Mouse (Mus musculus): ENCODE measurements at regions not wholly inside any gene's neighbourhood (a gene's known extent, or its start where the extent isn't known, plus 50 kb on each side); places are given as distances from the start of the nearest gene placed in this dataset.

DNA sequence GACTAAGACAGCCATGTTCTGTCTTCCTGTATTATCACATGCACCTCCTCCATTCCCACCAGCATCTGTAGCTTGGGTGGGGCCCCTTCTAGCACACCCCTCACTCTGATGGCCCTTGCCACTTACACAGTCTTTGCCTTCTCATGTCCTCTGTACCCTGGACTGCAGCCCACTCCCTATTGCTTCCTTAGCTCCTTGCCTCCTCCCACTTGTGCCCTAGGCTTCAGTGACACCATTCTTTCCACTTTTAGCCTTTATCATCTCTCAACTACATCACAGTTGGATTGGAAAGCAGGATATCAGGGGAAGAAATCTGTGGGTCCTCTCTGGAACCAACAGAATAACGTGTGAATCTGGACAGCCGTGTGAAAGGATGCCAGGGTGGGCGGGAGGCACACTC lies 100.4 kb upstream of the Cops8 start:
- TF ChIP-seq GATA1 (IDR thresholded peaks at IDR 0.05; ENCODE audit: low read length) (no peak), TAL1 (IDR thresholded peaks at IDR 0.05; ENCODE audit: low read length) (no peak)

Data from erythroblast, embryonic 14.5 days (primary cell).